Mouse (Mus musculus): ENCODE data around the gene Gm17026.
"Not testable (repeated sequence)": the region's sequence is repeated elsewhere in the genome, so short reads cannot be mapped to it uniquely, and the experiment has no call there.

Gm17026 gene

DNA sequence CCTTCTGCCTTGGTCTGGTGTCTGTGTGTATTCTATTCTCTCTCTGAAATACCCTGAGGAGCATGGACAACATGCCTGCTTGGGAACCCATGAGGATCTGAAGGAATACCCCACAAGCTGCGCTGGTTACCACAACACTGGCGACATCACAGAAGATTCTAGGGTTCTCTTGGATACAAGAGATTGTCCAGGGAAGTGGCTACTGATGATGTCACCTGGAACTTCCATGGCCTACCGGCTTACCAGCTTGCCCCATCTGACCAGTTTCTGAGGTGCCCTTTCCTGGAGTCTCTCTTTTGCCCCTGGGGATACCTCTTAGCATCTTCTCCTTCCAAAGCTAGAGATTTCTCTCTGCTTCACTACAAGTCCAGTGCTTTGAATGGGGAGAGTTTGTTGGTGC is at the start of gene Gm17026:
TSS of gene Gm17026 (minus strand) at position 101 of the 400 bp plus-strand sequence.
- DNase-seq (ENCODE audit: low spot score in 2 of 2) = not testable (repeated sequence)

- DNase-seq (ENCODE audit: low spot score in 2 of 2) = not testable (repeated sequence)
Measured at GRCm38 (mm10) chr14:42297258-42297657, 37.4 kb upstream of the Gm17026 start, which contains the start of gene Gm9611. TSS of gene Gm9611 (minus strand) at chr14:42297358.

GRCm38 (mm10) chr14:42216766-42217537 is 42.9 kb downstream of the Gm17026 start:
- DNase-seq (ENCODE audit: low spot score in 2 of 2) = not testable (repeated sequence)

All from urinary bladder, adult 18-20 months (tissue).